Mouse (Mus musculus) spleen, adult 2 months (tissue): ENCODE data around the gene Cep57l1.

ENCODE experiments used
- CTCF ChIP-seq: fragments of 200-500 bp; IDR thresholded peaks from 2 replicates; pipeline ENCODE4 v1.5.1; 2011; ENCODE audit warnings: mild to moderate bottlenecking, inconsistent platforms; ENCODE audit not compliant: insufficient read depth, insufficient read length, insufficient replicate concordance; ENCODE audit errors: extremely low read depth
- POLR2A ChIP-seq: fragments of 200-500 bp; IDR thresholded peaks from 2 replicates; pipeline ENCODE4 v1.6.1; 2011; ENCODE audit warnings: low read depth, low read length, inconsistent platforms

GRCm38 (mm10) chr10:41699669-41700068 is 110.0 kb downstream of the Cep57l1 start:
- TF ChIP-seq CTCF (no peak), POLR2A (no peak)
